Mouse (Mus musculus): Measurements from ENCODE around the gene Pitpna.

The Pitpna gene

DNA sequence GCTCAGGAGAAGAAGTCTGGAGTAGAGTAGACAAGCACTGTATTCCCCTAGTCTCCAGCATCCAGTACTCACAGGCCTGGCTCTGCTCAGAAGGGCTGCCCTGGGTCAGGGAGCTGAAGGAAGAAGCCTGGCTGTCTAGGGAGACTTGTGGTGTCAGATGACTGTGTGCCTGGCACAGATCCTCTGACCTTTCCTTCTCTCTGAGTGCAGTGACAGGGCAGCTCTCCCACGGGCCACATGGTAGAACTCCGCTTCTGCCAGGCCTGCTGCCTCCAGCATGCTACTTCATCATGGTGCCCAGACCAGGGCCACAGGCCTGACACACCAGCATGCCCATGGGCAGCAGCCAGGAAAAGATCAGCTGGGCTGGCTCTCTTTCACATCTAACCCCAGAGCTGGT, 22.0 kb upstream of the Pitpna start:
- DNase-seq = no peak

GRCm38 (mm10) chr11:75566276-75567196, 21.4 kb upstream of the Pitpna start:
- DNase-seq = no peak

GRCm38 (mm10) chr11:75567346-75568114, 20.4 kb upstream of the Pitpna start:
- no peak for DNase-seq

- no peak for DNase-seq
Observed at GRCm38 (mm10) chr11:75568115-75568511, 19.8 kb upstream of the Pitpna start.

GRCm38 (mm10) chr11:75568962-75569361, 18.9 kb upstream of the Pitpna start:
- DNase-seq = no peak

DNA sequence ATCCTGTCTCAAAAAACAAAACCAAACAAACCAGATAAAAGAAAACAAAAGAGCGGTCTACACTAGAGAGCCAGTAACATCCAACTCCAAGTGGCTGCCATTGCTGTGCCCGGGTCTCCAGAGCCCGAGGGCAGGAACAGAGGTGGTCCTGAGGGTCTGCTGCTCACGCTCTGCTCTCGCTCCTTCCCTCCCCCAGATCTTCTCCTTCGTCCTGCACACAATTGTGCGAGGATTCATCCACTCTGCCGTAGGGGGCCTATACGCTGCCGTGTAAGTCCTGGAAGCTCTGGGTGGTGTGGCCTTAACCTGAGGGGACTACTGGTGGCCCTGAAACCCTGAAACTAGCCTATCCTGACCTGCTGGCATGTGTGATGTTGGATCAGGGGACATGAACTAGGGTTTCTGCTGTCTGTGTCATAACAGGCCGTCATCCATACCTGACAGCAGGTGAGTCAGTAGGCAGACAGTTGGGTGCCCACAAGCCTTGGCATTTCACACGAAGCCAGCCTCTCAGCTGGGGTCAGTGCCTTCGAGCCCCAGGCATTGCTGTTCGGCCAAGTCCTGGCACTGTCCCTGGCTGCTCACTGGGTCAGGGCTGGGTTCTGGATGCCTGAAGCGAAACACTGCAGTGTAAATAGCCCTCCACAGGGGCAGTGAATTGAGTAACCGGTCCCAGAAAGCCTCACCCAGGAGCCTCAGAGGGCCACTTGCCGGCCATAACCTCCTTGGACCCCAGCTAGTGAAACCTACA, 17.3 kb upstream of the Pitpna start:
- no peak for DNase-seq

DNA sequence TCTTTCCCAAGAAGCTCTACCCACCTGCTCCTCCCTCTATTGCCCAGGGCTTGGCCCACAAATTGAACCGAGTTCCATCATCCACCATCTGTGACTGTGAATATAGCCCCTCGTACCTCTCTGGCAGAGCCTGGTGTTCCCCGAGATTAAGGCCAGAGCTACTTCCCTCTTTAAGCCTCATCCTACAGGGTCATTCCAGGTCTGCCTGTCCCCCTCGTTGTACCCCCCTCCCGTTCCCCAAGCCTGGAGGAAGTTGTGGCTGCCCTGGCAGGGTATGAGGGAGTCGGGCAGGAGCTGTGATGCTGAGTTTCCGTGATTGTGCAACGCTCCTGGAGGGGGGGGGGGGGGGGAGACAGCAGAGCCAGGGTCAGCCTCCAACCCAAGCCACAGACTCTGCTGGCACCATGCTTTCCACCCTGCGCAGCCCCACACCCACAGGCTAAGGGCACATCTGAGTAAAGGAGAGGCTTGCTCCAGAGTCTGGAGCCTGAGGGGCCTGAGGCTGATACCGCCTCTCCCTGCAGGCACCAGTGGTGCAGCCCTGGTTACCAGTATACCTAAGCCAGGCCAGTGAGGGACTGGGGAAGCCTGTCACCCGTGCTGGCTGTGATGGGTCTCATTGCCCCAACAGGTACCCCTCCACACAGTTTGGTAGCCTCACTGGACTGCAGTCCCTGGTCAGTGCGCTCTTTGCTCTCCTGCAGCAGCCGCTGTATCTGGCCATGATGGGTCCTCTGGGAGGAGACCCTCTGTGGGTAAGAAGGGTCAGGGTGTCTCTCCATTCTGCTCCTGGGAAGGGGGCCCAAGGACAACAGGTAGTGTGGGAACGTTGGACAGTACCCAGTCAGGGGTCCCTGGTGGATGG, 16.5 kb upstream of the Pitpna start:
- DNase-seq = peak; percentile 41

DNA sequence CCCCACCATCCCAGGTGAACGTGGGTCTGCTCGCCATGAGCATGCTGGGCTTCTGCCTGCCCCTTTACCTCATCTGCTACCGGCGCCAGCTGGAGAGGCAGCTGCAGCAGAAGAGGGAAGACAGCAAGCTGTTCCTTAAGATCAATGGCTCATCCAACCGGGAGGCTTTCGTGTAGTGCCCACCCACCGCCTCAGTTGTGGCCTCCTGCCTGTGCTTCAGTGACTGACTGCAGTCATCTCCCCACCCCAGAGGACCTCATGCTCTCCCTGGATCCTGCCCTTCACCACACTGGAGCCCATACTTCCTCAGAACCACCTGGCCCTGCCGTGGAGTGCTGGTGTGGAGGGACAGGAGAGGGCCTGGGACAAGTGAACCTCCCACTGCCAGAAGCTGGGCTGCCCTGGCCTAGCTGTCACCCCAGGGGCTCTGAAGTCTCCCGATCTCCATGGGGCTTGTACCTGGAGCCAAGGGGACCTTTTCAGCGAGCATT, 15.6 kb upstream of the Pitpna start:
- DNase-seq = peak; percentile 58

DNA sequence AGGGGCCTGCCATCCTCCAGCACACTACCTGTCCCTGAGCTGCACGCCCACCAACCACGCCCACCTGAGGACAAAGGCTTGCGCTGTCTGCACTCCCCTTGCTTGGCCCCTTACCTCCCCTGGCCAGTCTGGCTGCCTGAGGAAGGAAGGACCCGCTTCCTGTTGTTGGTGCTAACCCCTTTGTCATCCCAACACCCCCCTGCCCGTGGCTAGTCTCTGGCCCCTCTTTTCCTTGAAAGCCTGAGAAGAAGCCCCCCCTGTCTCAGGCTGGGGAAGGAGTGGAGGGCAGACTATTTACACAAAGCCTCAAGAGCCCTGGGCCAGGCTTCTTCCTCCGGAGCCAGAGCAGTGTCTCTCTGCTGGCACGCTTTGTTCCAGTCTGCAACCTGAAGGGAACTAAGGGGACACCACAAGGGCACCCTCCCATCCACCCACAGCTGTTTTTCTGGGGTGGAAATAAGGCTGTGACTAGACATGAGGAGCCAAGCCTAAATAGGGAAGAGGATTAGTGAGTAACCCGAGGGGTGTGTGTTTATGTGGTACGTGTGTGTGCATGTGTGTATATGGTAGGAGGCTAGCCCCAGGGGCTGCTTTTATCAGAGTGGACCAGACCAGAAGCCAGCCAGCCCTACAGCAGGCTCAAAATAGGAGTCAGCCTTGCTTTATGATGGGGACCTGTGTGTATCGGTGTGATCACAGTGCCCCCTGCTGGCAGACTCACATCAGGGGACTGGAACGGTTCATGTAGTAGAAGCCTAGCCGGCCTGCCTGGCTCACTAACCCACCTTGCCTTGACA, 14.8 kb upstream of the Pitpna start:
- peak; percentile 97 for DNase-seq

DNA sequence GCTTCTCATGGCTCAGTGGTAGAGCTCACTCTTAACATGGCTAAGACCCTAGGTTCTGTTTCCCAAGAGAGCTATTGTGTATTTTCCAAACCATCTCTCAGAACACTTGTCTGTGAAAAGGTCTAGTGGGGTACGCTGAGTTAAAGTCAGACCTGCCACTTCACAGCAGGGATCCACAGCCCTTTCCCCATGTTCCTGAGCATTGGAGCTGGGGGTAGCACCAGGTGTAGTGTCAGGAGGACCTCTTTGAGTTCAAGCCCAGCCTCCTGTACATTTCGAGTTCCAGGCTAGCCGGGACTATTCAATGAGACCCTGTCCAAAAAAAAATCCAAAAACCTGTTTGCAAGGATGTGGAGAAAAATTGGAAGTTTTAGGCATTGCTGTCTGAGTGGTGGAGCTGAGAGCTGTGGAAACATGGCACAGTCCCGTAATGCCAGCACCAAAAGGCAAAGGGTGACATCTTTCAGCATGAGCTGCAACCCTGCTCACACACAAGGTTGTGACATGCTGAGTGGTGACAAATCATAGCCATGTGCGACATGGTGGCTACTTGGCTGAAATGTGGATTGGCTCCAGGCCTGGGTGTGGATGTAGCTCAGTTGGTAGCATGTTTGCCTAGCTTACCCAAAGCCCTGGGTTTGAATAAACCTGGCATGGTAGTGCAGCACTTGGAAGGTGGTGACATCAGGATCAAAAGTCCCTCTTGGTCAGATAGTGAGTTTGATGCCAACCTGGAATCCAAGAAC, 13.3 kb upstream of the Pitpna start:
- DNase-seq = no peak

- DNase-seq = no peak
Observed at GRCm38 (mm10) chr11:75575560-75576123, 12.3 kb upstream of the Pitpna start.

GRCm38 (mm10) chr11:75578609-75579008, 9.3 kb upstream of the Pitpna start:
- no peak for DNase-seq

GRCm38 (mm10) chr11:75581495-75582149, 6.3 kb upstream of the Pitpna start:
- no peak for DNase-seq

GRCm38 (mm10) chr11:75583521-75583920, 4.4 kb upstream of the Pitpna start:
- DNase-seq = no peak

DNA sequence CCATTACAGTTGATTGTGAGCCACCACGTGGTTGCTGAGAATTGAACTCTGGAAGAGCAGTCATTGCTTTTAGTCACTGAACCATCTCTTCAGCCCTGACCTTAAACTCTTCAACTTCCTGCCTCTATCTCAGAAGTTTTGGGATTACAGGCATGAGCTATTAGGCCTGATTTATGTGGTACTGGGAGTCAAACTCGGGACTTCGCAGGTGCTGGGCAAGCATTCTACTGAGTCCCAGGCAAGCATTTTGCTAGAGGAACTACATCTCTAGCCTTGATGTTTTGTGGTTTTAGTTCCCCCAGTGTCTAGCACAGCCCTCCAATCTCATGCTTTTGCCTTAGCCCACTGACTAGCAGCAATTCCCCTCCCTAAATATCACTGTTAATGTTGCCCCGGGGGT, 2.8 kb upstream of the Pitpna start:
- DNase-seq = no peak

DNA sequence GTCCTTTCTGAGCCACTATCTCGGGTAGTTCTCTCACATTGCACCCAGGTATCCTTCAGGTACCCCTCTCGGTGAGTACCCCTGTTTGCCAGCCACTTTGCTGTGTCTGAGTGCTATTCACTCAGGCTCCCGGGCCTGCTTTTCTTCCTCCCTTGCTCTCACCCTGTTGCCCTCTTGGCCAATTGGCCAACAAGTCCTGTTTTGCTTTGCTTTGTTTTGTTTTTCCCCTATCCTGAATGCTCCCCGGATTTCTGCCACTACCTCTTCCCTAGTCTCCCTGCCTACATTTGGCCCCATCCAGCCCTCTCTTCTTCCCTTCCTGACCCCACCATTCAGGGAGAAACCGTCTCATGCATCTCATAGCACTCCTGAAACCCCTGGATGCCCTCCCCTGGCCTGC, 1.9 kb upstream of the Pitpna start:
- DNase-seq = no peak

DNA sequence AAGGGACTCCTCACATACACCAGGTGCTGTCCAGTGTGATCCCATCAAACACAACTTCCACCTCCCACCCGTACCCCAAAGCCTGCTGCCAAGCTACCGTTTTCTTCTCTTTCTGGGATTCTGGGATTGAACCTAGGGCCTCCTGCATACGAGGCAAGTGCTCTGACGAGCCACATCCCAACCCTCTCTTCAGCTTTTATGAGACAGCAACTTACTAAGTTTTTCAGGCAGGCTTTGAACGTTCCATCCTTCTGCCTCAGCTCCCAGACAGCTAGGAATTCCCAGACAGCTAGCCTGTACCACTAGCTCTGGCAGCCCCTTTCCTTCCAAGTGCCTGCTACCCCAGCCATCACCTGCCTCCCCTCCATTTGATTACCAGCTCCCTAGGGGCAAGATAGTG, 934 bp upstream of the Pitpna start:
- no peak for DNase-seq

- peak; percentile 86 for DNase-seq
Observed at GRCm38 (mm10) chr11:75588285-75588941, 516 bp downstream of the Pitpna start.

DNA sequence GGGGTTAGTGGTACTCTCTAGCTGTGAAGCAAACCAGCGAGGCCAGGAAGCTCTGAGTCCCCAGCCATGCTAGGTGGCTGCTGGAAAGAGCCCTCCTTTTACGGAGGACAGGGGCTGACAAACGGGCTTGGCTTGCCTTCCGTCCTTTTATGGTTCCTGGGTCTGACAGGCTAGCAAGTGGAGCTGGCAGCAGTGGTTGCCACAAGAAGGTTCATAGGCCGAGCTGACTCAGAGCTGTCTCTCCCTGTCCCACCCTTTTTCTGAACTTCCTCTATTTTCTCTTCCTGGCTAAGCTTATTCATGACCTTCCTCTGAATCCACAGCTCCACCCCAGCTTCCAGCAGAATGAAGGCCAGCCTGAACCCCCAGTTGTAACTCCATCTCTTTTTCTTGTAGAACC, 4.7 kb downstream of the Pitpna start:
- DNase-seq = no peak
